Mouse (Mus musculus): ENCODE results near the gene Ttll4. TPM values are rescaled to one million over a fixed set of nuclear protein-coding genes. Genes with fewer than 3 reads are reported as not detected.

Gene Ttll4
- 10 to 100 TPM; 10.1 to 11.5 TPM for total RNA-seq (2021)

GRCm38 (mm10) chr1:74661448-74662195 lies at the start of gene Ttll4:
Gene Ttll4 (plus strand): TSS chr1:74661745.
- intact Hi-C loops (cut with DNase I) = loop anchor here (10.0 kb wide), 1 partner anchor 77 kb away; the partner anchor contains the start of genes Bcs1l and Zfp142
- DNase-seq = peak; percentile 90 to 94

DNA sequence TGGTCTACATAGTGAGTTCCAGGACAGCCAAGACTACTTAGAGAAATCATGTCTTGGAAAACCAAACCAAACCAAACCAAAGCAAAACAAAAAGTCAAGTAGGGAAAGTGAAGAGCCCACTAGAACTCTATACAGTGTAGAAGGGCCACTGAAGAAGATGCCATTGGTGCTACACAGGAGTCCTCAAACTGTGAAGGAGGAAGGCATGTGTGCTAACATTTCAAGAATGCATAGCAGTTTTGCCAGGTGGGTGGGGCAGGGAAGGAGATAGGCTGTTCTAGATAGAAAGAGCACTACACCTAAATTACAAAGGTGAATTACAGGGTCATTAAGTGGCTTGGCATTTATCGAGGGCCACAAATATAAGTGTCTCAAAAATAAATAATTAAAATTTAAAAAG lies 37.4 kb upstream of the Ttll4 start:
- DNase-seq = no peak
- intact Hi-C loops (cut with DNase I) = no loop called here

DNA sequence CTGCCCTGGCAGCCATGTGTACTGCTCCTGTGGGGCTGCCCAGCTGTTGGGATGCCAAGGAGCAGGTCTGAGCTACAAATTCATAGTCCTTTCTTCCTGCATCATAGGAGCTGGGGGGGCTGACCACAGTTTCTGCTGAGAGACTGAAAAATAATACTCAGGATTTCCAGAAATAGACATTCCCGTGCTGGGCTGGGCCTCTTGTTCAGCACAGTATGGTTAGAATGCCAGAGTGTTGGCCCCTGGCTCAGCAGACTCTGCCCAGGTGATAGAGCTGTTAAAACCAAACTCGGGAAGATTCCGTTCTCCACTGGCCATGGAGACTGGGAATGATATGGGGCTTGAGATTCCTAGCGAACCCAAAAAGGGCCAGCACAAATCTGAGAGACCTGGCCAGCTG lies 35.5 kb upstream of the Ttll4 start:
- no peak for DNase-seq
- intact Hi-C loops (cut with DNase I) = no loop called here

GRCm38 (mm10) chr1:74628001-74628400 lies 33.5 kb upstream of the Ttll4 start:
- intact Hi-C loops (cut with DNase I) = no loop called here

GRCm38 (mm10) chr1:74632734-74633133 lies 28.8 kb upstream of the Ttll4 start:
- DNase-seq = no peak
- intact Hi-C loops (cut with DNase I) = no loop called here

More at GRCm38 (mm10) chr1:74628001-74628400, 33.5 kb upstream of the Ttll4 start:
- DNase-seq = no peak

DNA sequence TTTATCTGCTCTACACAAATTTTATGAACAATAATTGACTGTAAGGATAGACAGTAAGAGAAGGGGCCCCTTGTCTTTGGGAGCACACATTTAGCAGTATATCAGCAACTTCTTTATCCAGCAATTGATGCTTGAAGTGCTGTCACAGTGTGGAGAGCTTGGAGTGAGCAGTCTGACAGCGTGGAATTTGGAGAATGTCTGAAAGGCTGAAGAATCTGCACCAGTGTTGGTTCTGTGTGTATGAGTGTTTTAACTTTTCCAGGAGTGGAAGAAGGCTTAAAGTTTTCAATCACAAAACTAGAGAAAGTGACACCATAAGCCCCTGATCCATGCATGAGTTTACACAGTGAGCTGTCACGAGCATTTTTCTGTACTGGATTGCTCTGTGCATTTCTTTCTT lies 18.0 kb upstream of the Ttll4 start:
- intact Hi-C loops (cut with DNase I) = no loop called here
- no peak for DNase-seq

DNA sequence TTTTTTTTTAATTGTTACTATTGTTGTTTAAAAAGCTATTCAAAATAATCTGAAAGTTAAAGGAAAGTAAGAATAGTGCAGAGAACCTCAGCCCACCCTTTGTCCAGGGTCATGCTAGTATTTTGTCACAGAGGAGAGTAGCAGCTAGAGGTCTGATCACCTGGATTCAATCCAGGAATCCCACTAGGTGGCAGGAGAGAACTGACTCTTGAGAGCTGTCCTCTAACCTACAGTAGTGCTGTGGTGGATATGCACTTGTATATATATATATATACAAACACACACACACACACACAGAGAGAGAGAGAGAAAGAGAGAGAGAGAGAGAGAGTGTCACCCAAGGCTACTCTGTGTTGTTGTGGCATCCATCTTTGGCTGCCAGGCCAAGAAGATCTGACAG lies 17.6 kb upstream of the Ttll4 start:
- intact Hi-C loops (cut with DNase I) = loop anchor here (1.0 kb wide), 1 partner anchor 115 kb away; no protein-coding TSS in a partner anchor
- no peak for DNase-seq

DNA sequence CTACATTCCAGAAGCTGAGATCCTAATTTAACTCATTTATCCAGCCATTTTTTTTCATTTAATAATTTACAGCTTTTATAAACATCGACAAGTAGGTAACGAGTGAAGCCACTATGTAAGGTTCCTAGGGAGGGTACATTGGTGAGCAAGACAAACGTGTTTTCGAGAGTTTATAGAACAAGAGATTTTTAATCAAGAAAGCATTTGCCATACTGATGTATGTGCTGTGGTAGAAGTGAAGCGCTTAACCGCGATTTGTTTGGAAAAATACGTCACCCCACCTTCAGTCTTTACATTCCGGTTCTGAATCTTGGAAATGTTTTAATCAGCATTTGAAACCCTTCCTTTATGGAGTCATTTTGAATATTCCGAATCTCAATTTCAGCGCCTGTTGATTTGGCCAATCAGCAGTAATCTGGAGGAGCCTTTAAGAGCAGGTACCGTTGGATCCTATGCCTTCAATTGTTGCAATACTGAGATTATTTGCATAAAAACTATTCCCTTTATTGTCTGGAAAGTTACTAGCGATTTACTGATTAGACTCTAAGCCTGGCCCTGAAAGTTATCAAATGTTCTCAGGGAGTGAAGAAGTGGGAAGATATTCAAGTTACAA lies 814 bp downstream of the Ttll4 start:
- no peak for DNase-seq
- intact Hi-C loops (cut with DNase I) = loop anchor here (10.0 kb wide), 1 partner anchor 78 kb away; the partner anchor contains the start of genes Bcs1l and Zfp142

DNA sequence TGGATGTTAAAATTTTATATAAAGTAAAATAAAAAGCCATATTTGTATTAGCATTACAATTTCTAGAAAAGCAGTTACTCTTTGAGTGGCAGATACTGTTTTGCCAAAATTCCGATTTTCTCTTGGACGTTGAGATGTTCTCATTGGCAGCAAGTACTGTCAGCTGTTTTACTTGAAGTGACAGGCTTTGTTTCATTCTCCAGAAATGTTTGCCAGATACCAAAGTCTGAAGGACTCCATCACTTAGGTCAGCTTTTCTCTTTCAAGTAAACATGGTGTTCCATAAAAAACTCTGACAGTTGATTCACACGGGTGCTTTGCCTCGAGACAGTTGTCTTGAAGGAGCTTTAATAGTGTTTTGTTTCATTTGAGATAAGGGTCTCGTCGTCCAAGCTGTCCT lies 3.6 kb downstream of the Ttll4 start:
- no peak for DNase-seq
- intact Hi-C loops (cut with DNase I) = loop anchor here (10.0 kb wide), 1 partner anchor 80 kb away; the partner anchor contains the start of genes Bcs1l and Zfp142

DNA sequence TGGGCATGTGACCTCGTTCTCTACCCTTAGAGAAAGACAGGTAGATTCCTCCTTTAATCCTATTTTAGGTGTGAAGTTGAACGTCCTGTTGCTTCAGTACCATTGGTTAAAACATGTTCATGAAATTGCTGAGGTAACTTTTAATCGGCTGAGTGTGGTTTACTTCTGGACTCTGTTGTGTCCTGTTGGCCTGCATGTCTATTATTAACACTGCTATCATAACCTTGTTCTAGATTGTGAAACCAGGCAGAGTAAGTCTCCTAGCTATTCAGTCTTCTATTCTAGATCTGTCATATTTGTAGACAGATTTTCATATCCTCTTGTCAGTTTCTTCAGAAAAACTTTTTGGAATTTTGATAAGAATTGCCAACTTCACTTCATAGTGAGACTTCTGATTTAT lies 6.8 kb downstream of the Ttll4 start:
- DNase-seq = no peak
- intact Hi-C loops (cut with DNase I) = loop anchor here (10.0 kb wide), 1 partner anchor 84 kb away; the partner anchor contains the start of genes Bcs1l and Zfp142

DNA sequence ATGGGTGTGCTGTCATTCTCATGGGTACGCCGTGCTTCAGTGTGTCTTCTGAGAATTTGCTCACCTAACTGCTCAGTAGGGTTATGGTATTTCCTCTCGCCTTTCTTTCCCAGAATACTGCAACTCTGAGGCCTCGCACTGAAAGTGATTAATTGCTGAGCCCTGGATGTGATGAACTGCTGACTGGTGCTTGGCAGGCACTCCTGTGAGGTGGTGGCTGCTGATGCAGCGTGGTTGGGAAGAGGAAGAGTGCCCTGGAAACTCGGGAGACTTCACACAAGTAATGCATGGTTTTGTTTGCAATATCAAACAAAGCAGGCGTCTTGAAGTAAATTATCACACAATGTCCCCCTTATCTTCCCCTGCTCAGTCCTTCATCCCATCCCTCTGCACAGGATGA lies 11.2 kb downstream of the Ttll4 start:
- intact Hi-C loops (cut with DNase I) = no loop called here
- no peak for DNase-seq

- intact Hi-C loops (cut with DNase I) = no loop called here
- no peak for DNase-seq
Observed at GRCm38 (mm10) chr1:74676863-74677262, 15.3 kb downstream of the Ttll4 start.

- DNase-seq = no peak
- intact Hi-C loops (cut with DNase I) = no loop called here
Observed at GRCm38 (mm10) chr1:74677843-74678242, 16.3 kb downstream of the Ttll4 start.

GRCm38 (mm10) chr1:74687131-74687530 lies 25.6 kb downstream of the Ttll4 start:
- DNase-seq = no peak
- intact Hi-C loops (cut with DNase I) = no loop called here

- no peak for DNase-seq
- intact Hi-C loops (cut with DNase I) = no loop called here
Observed at GRCm38 (mm10) chr1:74693891-74694583, 32.5 kb downstream of the Ttll4 start.

- DNase-seq = no peak
- intact Hi-C loops (cut with DNase I) = no loop called here
Observed at GRCm38 (mm10) chr1:74695836-74696235, 34.3 kb downstream of the Ttll4 start.

- intact Hi-C loops (cut with DNase I) = no loop called here
- DNase-seq = no peak
Observed at GRCm38 (mm10) chr1:74697416-74697815, 35.9 kb downstream of the Ttll4 start.

DNA sequence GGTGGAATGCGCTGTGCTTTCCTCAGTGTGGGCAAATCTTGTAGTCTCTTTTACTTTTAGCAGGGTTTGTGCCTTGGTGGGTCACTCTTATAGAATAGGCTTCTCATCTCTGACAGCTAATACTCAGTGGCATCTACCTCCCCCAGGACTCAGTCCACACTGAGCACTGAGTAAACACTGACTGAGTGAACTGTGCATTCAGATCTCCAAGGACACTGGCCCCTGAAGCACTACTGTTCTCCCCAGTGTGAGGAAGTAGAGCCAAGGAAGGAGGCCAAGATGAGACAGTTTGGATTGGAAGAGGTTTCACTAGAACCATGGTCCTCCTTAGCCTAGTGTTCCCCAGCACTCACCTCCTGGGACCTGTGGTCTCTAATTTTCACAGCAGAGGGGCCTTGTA lies 36.8 kb downstream of the Ttll4 start:
- intact Hi-C loops (cut with DNase I) = no loop called here

GRCm38 (mm10) chr1:74698791-74699190 lies 37.2 kb downstream of the Ttll4 start:
- intact Hi-C loops (cut with DNase I) = no loop called here
- DNase-seq = peak; percentile 40 to 43

More for the DNA sequence above, 36.8 kb downstream of the Ttll4 start:
- peak in 1 of 2 experiments; percentile 18 for DNase-seq

GRCm38 (mm10) chr1:74702142-74702553 lies 40.6 kb downstream of the Ttll4 start:
- intact Hi-C loops (cut with DNase I) = no loop called here
- no peak for DNase-seq

DNA sequence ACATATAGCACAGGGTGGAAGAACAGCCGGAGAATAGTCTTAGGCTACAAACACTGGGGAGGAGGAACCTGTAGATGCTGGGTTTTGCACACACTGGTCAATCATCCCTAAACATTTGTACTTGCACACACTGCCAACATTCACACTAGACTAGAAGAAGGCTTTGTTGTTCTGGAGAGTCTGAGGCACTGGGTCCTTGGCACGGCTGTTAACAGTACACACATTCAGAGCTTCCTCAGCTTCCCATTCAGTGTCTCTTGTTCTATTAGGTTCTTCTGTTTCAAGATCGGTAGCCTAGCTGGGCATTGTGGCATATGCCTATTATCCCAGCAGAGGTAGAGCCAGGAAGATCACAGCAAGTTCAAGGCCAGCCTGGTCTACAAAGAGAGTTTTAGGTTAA lies 42.6 kb downstream of the Ttll4 start:
- no peak for DNase-seq
- intact Hi-C loops (cut with DNase I) = no loop called here
